Mouse (Mus musculus): ENCODE data around the gene Fgd6.

DNA sequence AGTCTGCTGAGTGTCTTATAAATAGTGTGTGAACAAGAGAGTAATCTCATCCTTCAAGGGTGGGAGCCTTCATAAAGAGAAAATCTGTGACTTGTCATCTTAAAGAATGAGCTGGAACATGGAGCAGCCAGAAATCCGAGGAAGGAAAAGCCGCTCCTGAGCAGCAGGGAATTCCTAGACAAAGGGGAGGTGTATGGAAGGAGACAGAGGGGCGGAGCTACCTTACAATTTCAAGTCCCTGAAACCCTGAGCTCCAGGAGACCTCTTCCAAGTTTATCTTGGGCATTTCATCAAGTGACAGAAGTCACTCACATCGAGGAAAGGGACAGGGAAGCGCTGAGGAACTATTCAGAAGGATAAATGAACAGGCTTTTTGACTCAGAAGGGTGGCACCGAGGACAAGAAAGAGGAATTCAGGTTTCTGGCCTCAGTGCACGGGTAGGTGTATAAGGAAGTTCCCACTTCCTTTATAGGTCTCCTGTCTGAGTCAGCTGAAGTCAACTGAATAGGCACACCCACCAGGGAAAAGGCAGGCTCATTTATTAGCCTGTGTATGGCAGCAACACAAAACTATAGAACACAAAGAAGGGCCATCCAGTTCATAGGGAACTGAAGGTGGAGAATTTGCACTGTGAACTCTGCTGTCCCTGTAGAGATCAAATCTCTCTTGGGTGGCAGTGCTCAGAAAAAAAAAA, 46.4 kb downstream of the Fgd6 start:
- no peak for TF ChIP-seq CTCF (IDR thresholded peaks at IDR 0.05; ENCODE audit: extremely low read depth, insufficient read depth, insufficient read length, insufficient replicate concordance)
- TF ChIP-seq POLR2A (IDR thresholded peaks at IDR 0.05; ENCODE audit: low read depth, low read length): no peak

Data from spleen, adult 2 months (tissue).